Mouse (Mus musculus) lung, embryonic 15.5 days (tissue): ENCODE measurements around the gene Pir. TPM values are rescaled to one million over a fixed set of nuclear protein-coding genes. Genes with fewer than 3 reads are reported as not detected.

Experiments
- polyA plus RNA-seq: library from polyadenylated mRNA; unstranded; fragments of >200 nt; fragmentation: Nextera tagmentation; extraction: Ambion mirVana; gene quantifications from 2 replicates; pipeline ENCODE4 v1.2.1, GENCODE M21; 2015

The Pir gene
- polyA plus RNA-seq, 1 experiment from 2014 or later, result 16.7 TPM

Other genes starting within 250 kb of the Pir start
- gene Car5b, start 241.4 kb upstream of the Pir start, polyA plus RNA-seq, result 0.62 and 0.64 TPM in 2 replicates
- 30.2 and 30.3 TPM in 2 replicates for gene Siah1b, start 192.9 kb upstream of the Pir start, polyA plus RNA-seq
- gene Cltrn, start 180.5 kb upstream of the Pir start, polyA plus RNA-seq, result 0.62 and 0.65 TPM in 2 replicates
- 1.4 and 1.9 TPM in 2 replicates for gene Ace2, start 130.0 kb upstream of the Pir start, polyA plus RNA-seq
- 1.2 and 1.4 TPM in 2 replicates for gene Bmx, start 11.2 kb upstream of the Pir start, polyA plus RNA-seq
- 48.1 and 52.2 TPM in 2 replicates for gene Vegfd, start 104.0 kb downstream of the Pir start, polyA plus RNA-seq
- 18.8 and 19.8 TPM in 2 replicates for gene Piga, start 150.4 kb downstream of the Pir start, polyA plus RNA-seq
- gene Asb11, start 167.6 kb downstream of the Pir start, polyA plus RNA-seq, result 0.65 and 1.3 TPM in 2 replicates
- not detected in 2 replicates for gene Asb9, start 237.0 kb downstream of the Pir start, polyA plus RNA-seq